ENCODE assay signal across 8 mouse cellular contexts in the genomic region with DNA sequence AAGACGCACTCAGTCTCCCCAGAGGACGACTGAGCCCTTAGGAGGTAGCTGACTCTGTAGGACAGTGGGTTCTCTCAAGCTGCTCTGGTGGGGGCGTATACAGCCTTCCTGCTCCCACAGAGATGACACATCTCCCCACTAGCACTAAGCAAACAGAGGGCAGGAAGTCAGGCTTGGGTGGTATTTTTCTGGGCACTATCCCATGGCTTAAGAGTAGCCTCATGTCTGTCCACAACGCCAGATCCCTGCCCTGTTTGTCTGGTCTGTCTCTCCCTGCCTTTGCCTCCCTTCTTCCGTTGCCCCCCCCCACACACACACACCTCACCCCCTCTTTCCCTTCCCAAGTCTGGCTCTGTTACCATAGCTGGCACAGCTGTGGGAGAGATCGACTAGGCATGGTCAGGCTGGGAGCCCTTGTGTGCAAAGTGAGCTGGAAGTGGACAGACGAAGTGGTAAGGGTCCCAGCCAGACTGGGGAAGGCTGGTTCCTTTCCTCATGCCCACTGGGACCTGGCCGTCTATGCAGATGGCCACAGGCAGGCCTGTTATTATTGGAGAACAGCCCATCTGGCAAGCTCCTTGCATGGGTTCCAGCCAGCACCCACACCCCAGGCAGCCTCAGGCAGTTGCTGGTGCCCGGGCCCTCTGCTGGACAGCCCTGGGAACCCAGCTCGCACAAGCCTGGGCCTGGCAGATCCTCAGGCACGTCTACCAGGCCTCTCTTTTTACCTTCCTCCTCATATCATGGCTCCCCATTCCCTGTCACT. TPM values are rescaled to one million over a fixed set of nuclear protein-coding genes. Genes with fewer than 3 reads are reported as not detected.
A peak's percentile ranks its signal among the peaks of the same experiment; 100 is the strongest.
DNase-seq lines count a peak whose midpoint lies in the region; ATAC-seq and TF ChIP-seq lines count a peak whose summit lies in the region.

No protein-coding gene starts in this region.

- H3K36me3 ChIP-seq in intestine, embryonic 14.5 days (ENCODE audit: control insufficient read depth, insufficient read depth, low read length): no peaks in the 10 kb centered on the region
- H3K36me3 ChIP-seq in limb, embryonic 14.5 days (ENCODE audit: control insufficient read depth, insufficient read depth, low read length): no peaks in the 10 kb centered on the region
- no peaks in the 10 kb centered on the region for H3K36me3 ChIP-seq in midbrain, postnatal 0 days (ENCODE audit: insufficient read depth, low read length)
- no peaks in the 10 kb centered on the region for H3K36me3 ChIP-seq in splenic B cell, adult 2 months (ENCODE audit: control insufficient read depth, insufficient read depth, low read length, poor library complexity, severe bottlenecking)

- no peak overlapping the region for H3K9ac ChIP-seq in intestine, embryonic 14.5 days (ENCODE audit: low read length)
- 0 out of 2 replicates have a peak overlapping the region, but pooled peaks have one; percentile 55 for H3K9ac ChIP-seq in limb, embryonic 14.5 days (ENCODE audit: low read depth, low read length, severe bottlenecking)
- no peak overlapping the region for H3K9ac ChIP-seq in midbrain, postnatal 0 days (replicated peaks; ENCODE audit: low read length, poor library complexity, severe bottlenecking)

- WGBS in intestine, embryonic 14.5 days: 46% methylated on average over 11 of the region's 11 CpGs
- WGBS in limb, embryonic 14.5 days: 28% methylated on average over 11 of the region's 11 CpGs
- WGBS in midbrain, postnatal 0 days: 30% methylated on average over 11 of the region's 11 CpGs

- peaks cover 6% of the 10 kb centered on the region; the same call in 1 of the 2 replicates for H3K27me3 ChIP-seq in intestine, embryonic 14.5 days (replicated peaks; ENCODE audit: control insufficient read depth, insufficient read depth, low read length)
- H3K27me3 ChIP-seq in limb, embryonic 14.5 days (ENCODE audit: control insufficient read depth, insufficient read depth, low read length): 0 out of 2 replicates have a peak, but pooled peaks cover 17% of the 10 kb centered on the region
- H3K27me3 ChIP-seq in midbrain, postnatal 0 days (ENCODE audit: insufficient read depth, low read length): peaks cover 20% of the 10 kb centered on the region
- no peaks in the 10 kb centered on the region for H3K27me3 ChIP-seq in splenic B cell, adult 2 months (ENCODE audit: control insufficient read depth, insufficient read depth, low read length, poor library complexity, severe bottlenecking)

- peak; percentile 71 for DNase-seq in layer of hippocampus, adult 11-12 months (ENCODE audit: low spot score)
- DNase-seq in layer of hippocampus, adult 9-10 months (ENCODE audit: low spot score): no peak
- DNase-seq in cerebellum, postnatal 36 days: peak; percentile 57 to 65
- DNase-seq in gastrocnemius, postnatal 36 days: peak; percentile 82 to 83
- DNase-seq in intestine, embryonic 14.5 days (ENCODE audit: low spot score): peak; percentile 80
- no peak for DNase-seq in limb, embryonic 14.5 days (ENCODE audit: low spot score)
- DNase-seq in midbrain, postnatal 0 days (ENCODE audit: low spot score): peak; percentile 78
- DNase-seq in splenic B cell, adult 2 months (ENCODE audit: low read depth, low spot score): peak; percentile 64

- peak; percentile 67 for TF ChIP-seq CTCF in midbrain, postnatal 0 days (IDR thresholded peaks at IDR 0.05)

- H3K4me1 ChIP-seq in intestine, embryonic 14.5 days (replicated peaks; ENCODE audit: control insufficient read depth, insufficient read depth, low read length): peaks cover 70% of the 10 kb centered on the region
- peaks cover 43% of the 10 kb centered on the region for H3K4me1 ChIP-seq in limb, embryonic 14.5 days (ENCODE audit: control insufficient read depth, insufficient read depth, low read length)
- peaks cover 15% of the 10 kb centered on the region for H3K4me1 ChIP-seq in midbrain, postnatal 0 days (ENCODE audit: insufficient read depth, low read length)

- H3K9me3 ChIP-seq in intestine, embryonic 14.5 days (ENCODE audit: control insufficient read depth, low read length): no peaks in the 10 kb centered on the region
- no peaks in the 10 kb centered on the region for H3K9me3 ChIP-seq in limb, embryonic 14.5 days (ENCODE audit: control insufficient read depth, low read length)
- no peaks in the 10 kb centered on the region for H3K9me3 ChIP-seq in midbrain, postnatal 0 days (ENCODE audit: low read length)

- intact Hi-C loops in gastrocnemius, postnatal 36 days (cut with DNase I): no loop called here

- TF ChIP-seq POLR2A in limb, embryonic 14.5 days (IDR thresholded peaks at IDR 0.05; ENCODE audit: borderline replicate concordance, extremely low read depth, insufficient read depth, insufficient read length): no peak

- 0 out of 2 replicates have a peak, but pooled peaks have one; percentile 33 for ATAC-seq in intestine, embryonic 14.5 days (replicated peaks; ENCODE audit: low FRiP score, low TSS enrichment, low read depth)
- peak; percentile 38; the same call in 1 of the 2 replicates for ATAC-seq in limb, embryonic 14.5 days (ENCODE audit: low FRiP score, low read depth)
- peak; percentile 21 for ATAC-seq in midbrain, postnatal 0 days (ENCODE audit: low FRiP score)

- no peak overlapping the region for H3K4me3 ChIP-seq in intestine, embryonic 14.5 days (ENCODE audit: low read depth, low read length)
- H3K4me3 ChIP-seq in limb, embryonic 14.5 days (replicated peaks; ENCODE audit: low read length): no peak overlapping the region
- H3K4me3 ChIP-seq in midbrain, postnatal 0 days (ENCODE audit: low read depth, low read length): no peak overlapping the region

- 0 out of 2 replicates have a peak overlapping the region, but pooled peaks have one; percentile 16 for H3K27ac ChIP-seq in intestine, embryonic 14.5 days (ENCODE audit: low read depth)
- peak overlapping the region; percentile 19; the same call in 1 of the 2 replicates for H3K27ac ChIP-seq in limb, embryonic 14.5 days (replicated peaks; ENCODE audit: low read depth, low read length)
- no peak overlapping the region for H3K27ac ChIP-seq in midbrain, postnatal 0 days (ENCODE audit: low read depth, low read length)

- H3K4me2 ChIP-seq in intestine, embryonic 14.5 days (ENCODE audit: low read length): no peak overlapping the region
- H3K4me2 ChIP-seq in limb, embryonic 14.5 days (replicated peaks; ENCODE audit: low read depth, low read length, severe bottlenecking): peak overlapping the region; percentile 88; the same call in 1 of the 2 replicates
- H3K4me2 ChIP-seq in midbrain, postnatal 0 days (ENCODE audit: low read depth, low read length, poor library complexity, severe bottlenecking): no peak overlapping the region

RNA-seq across cellular contexts. Expression of gene Slc29a1, which starts 2.6 kb away (rescaled TPM):
- 10 to 100 TPM; 30.3 to 35.8 TPM for total RNA-seq in gastrocnemius, postnatal 36 days (2021)
- 79.7 and 82.7 TPM in 2 replicates for polyA plus RNA-seq in intestine, embryonic 14.5 days (2014; fragmentation: Nextera tagmentation; extraction: Ambion mirVana)
- polyA plus RNA-seq in limb, embryonic 14.5 days (2012; rRNA removed): 122 and 157 TPM in 2 replicates
- polyA plus RNA-seq in limb, embryonic 14.5 days (2014; fragmentation: Nextera tagmentation; extraction: Ambion mirVana): 94.5 and 103 TPM in 2 replicates
- total RNA-seq in midbrain, postnatal 0 days (2014; rRNA removed): 45.3 and 82.1 TPM in 2 replicates
- polyA plus RNA-seq in midbrain, postnatal 0 days (2015; fragmentation: Nextera tagmentation; extraction: Ambion mirVana): 38.4 TPM in 2 replicates

RNA-seq across cellular contexts. Expression of gene Mymx, which starts 5.1 kb away (rescaled TPM):
- total RNA-seq in gastrocnemius, postnatal 36 days (2021): 1 to 10 TPM in 1 of 2 experiments, under 1 TPM in 1; 0.33 to 1.2 TPM
- 0.31 TPM in 1 of 2 replicates, not detected in the other for polyA plus RNA-seq in intestine, embryonic 14.5 days (2014; fragmentation: Nextera tagmentation; extraction: Ambion mirVana)
- polyA plus RNA-seq in limb, embryonic 14.5 days (2012; rRNA removed): 53.5 and 60.7 TPM in 2 replicates
- 27.2 and 37.8 TPM in 2 replicates for polyA plus RNA-seq in limb, embryonic 14.5 days (2014; fragmentation: Nextera tagmentation; extraction: Ambion mirVana)
- total RNA-seq in midbrain, postnatal 0 days (2014; rRNA removed): not detected in 2 replicates
- not detected in 2 replicates for polyA plus RNA-seq in midbrain, postnatal 0 days (2015; fragmentation: Nextera tagmentation; extraction: Ambion mirVana)

RNA-seq across cellular contexts. Expression of gene Hsp90ab1, which starts 23.7 kb away (rescaled TPM):
- total RNA-seq in gastrocnemius, postnatal 36 days (2021): 100 to 1,000 TPM; 866 to 924 TPM
- polyA plus RNA-seq in intestine, embryonic 14.5 days (2014; fragmentation: Nextera tagmentation; extraction: Ambion mirVana): 1,628 and 1,680 TPM in 2 replicates
- polyA plus RNA-seq in limb, embryonic 14.5 days (2012; rRNA removed): 788 and 951 TPM in 2 replicates
- 1,382 and 1,446 TPM in 2 replicates for polyA plus RNA-seq in limb, embryonic 14.5 days (2014; fragmentation: Nextera tagmentation; extraction: Ambion mirVana)
- total RNA-seq in midbrain, postnatal 0 days (2014; rRNA removed): 1,063 and 1,068 TPM in 2 replicates
- polyA plus RNA-seq in midbrain, postnatal 0 days (2015; fragmentation: Nextera tagmentation; extraction: Ambion mirVana): 1,368 and 1,371 TPM in 2 replicates

RNA-seq across cellular contexts. Expression of gene Slc35b2, which starts 33.1 kb away (rescaled TPM):
- total RNA-seq in gastrocnemius, postnatal 36 days (2021): 10 to 100 TPM; 17.3 to 21.4 TPM
- polyA plus RNA-seq in intestine, embryonic 14.5 days (2014; fragmentation: Nextera tagmentation; extraction: Ambion mirVana): 136 and 146 TPM in 2 replicates
- 96.9 and 168 TPM in 2 replicates for polyA plus RNA-seq in limb, embryonic 14.5 days (2012; rRNA removed)
- 128 and 138 TPM in 2 replicates for polyA plus RNA-seq in limb, embryonic 14.5 days (2014; fragmentation: Nextera tagmentation; extraction: Ambion mirVana)
- 91.7 and 113 TPM in 2 replicates for total RNA-seq in midbrain, postnatal 0 days (2014; rRNA removed)
- polyA plus RNA-seq in midbrain, postnatal 0 days (2015; fragmentation: Nextera tagmentation; extraction: Ambion mirVana): 71.8 and 75.3 TPM in 2 replicates

RNA-seq across cellular contexts. Expression of gene Nfkbie, which starts 41.3 kb away (rescaled TPM):
- under 1 TPM; 0.64 to 0.79 TPM for total RNA-seq in gastrocnemius, postnatal 36 days (2021)
- polyA plus RNA-seq in intestine, embryonic 14.5 days (2014; fragmentation: Nextera tagmentation; extraction: Ambion mirVana): 3.7 and 4.0 TPM in 2 replicates
- polyA plus RNA-seq in limb, embryonic 14.5 days (2012; rRNA removed): 3.6 and 4.3 TPM in 2 replicates
- 4.0 and 6.6 TPM in 2 replicates for polyA plus RNA-seq in limb, embryonic 14.5 days (2014; fragmentation: Nextera tagmentation; extraction: Ambion mirVana)
- total RNA-seq in midbrain, postnatal 0 days (2014; rRNA removed): 2.0 and 4.8 TPM in 2 replicates
- polyA plus RNA-seq in midbrain, postnatal 0 days (2015; fragmentation: Nextera tagmentation; extraction: Ambion mirVana): 2.5 and 3.1 TPM in 2 replicates

Comparison
In these comparisons a context has a peak if more than half of its experiments do, and no peak if none do; other contexts are left out.
1. DNase-seq: peak in layer of hippocampus, adult 11-12 months (single experiment), cerebellum, postnatal 36 days (2 of 2), gastrocnemius, postnatal 36 days (2 of 2), intestine, embryonic 14.5 days (single experiment), midbrain, postnatal 0 days (single experiment) and splenic B cell, adult 2 months (single experiment); none in layer of hippocampus, adult 9-10 months (single experiment) and limb, embryonic 14.5 days (single experiment).
2. RNA of gene Mymx, which starts 5.1 kb away (polyA plus RNA-seq): 27.2 to 60.7 TPM in limb, embryonic 14.5 days; 0.31 TPM in intestine, embryonic 14.5 days and not detected in midbrain, postnatal 0 days; every median in the first group is over 10 times any median in the second.
3. Peak in every context shown above with its lines, with median percentiles within 50 percentile points of each other: ATAC-seq.